Mouse (Mus musculus) monocyte, adult 2 months (primary cell): ENCODE measurements around the gene Ccdc14.
"Not testable (repeated sequence)": the region's sequence is repeated elsewhere in the genome, so short reads cannot be mapped to it uniquely, and the experiment has no call there.

Source experiments
- DNase-seq, 2 experiments: peaks; one replicate each; pipeline ENCODE4 v3.0.0; 2022; ENCODE audit warnings: low spot score in 2 of 2, low read depth in 1 of 2

Ccdc14 gene

GRCm38 (mm10) chr16:34706487-34706946 is 16.1 kb downstream of the Ccdc14 start:
- no peak for DNase-seq

DNA sequence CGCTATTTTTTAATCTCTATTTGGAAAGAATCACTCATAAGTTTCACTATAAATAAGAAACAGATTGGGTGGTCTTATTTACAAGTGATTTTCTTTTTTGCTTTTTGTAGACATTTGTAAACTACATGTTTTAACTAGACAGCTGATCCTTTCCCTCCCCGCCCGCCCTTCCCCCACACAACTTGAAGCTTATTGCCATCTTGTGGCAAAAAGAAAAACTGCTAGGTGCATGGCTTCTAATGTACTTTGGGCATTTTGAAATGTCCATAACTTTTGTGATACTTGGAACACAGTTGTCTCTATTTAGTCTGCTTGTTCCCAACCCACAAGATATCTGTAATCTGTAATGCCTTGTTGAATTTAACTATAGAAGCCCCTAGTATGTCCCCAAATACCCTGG is 21.1 kb downstream of the Ccdc14 start:
- DNase-seq: no peak

- DNase-seq: no peak
Observed at GRCm38 (mm10) chr16:34725156-34725555, 34.7 kb downstream of the Ccdc14 start.

GRCm38 (mm10) chr16:34728610-34729009 is 38.2 kb downstream of the Ccdc14 start:
- not testable (repeated sequence) for DNase-seq

GRCm38 (mm10) chr16:34729371-34729770 is 39.0 kb downstream of the Ccdc14 start:
- no peak for DNase-seq

DNA sequence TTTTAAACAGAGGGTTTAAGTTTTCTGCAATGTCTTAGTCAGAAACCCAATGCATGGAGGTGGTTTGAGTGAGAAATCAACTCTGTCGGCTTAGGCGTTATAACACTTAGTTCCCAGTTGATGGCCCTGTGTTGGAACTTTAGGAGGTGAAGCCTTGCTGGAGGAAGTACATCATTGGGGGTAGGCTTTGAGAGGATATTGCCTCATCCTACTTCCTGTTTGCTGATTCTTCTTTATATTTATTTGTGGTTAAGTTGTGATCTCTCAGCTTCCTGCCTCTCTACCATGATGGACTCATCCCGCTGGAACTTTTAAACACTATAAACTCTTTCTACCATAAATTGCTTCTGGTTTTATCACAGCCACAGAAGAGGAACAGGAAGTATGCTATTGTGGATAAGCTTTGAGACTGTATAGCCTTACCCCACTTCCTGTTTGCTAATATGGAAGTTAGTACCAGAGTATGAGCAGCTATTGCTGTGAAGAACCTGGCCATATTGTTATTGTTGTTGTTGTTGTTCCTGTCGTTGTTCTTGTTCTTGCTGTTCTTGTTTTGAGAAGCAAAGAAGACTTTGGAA is 48.3 kb downstream of the Ccdc14 start:
- no peak for DNase-seq

- DNase-seq: no peak
Observed at GRCm38 (mm10) chr16:34742930-34743329, 52.5 kb downstream of the Ccdc14 start.

- DNase-seq: no peak
Observed at GRCm38 (mm10) chr16:34745065-34745585, 54.7 kb downstream of the Ccdc14 start, which contains the start of gene Mylk. TSS of gene Mylk (plus strand) at chr16:34745210.

DNA sequence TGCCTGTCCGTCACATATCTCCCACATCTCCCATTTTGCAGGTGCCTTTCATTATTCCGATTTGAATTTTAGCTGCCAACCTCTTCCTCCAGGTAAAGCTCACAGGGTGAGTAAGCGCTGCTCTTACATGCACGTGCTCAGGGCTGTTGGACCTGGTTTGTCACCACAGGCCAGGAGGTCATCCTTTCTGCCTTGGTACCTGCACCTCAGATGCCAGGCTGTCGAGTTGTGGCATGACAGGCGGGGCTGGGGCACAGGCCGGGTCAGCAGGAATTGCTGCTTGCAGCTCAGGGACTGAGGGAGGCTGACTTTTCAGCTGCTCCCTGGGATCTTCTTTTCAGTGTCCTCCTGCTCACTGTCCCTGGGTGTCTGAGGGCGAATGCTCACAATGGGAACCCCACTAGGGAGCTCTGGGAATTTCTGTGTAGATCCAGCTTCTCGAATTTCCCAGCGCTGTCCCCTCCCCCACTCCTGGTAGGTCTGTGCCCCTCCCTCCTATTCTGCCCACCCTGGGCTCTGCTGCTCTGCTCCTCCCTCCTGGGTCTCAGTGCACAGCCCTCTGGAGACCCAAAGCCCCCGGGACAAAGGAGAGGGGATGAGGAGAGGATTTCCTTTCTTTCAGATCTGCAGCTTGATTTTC is 57.8 kb downstream of the Ccdc14 start:
- no peak for DNase-seq

- DNase-seq: no peak
Observed at GRCm38 (mm10) chr16:34749536-34749935, 59.1 kb downstream of the Ccdc14 start.

DNA sequence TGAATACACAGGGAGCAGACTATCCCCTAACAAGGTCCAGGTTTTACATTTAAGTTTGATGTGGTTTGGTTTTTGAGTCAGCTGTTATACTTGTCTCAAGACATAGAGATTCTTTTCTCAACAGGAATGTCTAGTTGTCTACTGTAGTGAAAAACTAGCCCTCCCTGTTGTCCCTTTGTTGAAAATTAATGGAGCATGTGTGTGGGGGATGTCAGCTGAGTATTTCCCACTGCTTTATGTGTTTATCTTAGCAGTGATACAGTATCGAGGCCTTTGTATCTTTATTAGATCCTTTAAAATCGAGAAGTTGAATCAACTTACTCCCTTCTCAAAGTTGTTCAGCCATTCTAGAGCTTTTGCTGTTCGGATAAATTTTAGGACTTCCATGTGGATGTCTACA is 61.6 kb downstream of the Ccdc14 start:
- no peak for DNase-seq

DNA sequence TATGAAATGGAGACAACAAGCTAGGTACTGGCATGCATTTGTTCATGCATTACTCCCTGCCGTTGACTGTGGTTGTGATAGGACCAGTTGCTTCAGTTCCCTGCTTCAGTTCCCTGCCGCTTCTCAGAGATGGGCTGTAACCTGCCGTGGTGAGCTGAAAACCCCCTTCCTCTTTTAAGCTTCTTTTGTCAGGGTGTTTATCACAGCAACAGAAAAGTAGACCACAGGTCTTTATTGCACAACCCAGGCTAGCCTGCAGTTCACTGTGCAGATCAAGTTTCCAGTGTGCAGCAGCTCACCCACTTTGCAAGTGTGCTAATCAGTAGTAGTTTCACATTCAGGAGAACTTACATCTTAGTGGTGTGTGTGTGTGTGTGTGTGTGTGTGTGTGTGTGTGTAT is 62.6 kb downstream of the Ccdc14 start:
- no peak for DNase-seq

DNA sequence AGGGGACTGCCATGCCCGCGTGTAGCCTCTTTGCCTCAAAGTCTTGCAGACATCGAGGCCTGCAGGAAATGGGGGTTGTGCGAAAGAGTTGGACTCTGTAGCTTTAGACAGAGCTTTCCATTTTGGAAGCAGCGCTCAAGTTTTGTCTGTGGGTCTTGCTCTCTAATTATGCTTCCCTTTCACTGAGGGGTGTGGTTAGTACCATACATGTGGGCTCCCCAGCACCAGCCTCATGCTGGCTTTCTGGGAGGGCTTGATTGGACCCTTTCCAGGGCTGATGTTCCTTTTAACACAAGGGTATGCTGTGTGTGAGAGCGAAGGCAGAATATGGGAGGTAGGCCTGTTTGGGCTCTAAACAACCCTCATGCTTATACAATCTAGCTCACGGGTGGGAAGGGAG is 66.6 kb downstream of the Ccdc14 start:
- no peak for DNase-seq

- no peak for DNase-seq
Observed at GRCm38 (mm10) chr16:34758205-34758604, 67.8 kb downstream of the Ccdc14 start.

- no peak for DNase-seq
Observed at GRCm38 (mm10) chr16:34763959-34764591, 73.7 kb downstream of the Ccdc14 start.

DNA sequence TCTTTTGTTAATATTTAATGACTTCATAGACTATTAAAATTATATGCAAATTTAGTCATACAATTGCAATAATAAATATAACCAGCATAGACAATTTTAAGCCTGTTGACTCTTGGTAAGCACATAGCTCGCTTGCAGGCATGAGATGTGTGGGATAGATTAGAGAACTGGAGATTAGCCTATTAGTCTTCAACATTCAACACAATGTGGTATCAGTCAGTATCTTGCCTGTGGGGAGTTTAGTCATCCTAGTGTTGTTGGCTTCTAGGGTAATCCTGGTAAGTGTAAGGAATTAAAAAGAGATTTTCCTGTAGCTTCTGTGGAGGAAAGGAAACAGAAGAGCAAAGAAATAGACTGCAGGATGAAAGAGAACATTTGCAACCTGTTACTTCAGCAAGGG is 75.2 kb downstream of the Ccdc14 start:
- DNase-seq: no peak

DNA sequence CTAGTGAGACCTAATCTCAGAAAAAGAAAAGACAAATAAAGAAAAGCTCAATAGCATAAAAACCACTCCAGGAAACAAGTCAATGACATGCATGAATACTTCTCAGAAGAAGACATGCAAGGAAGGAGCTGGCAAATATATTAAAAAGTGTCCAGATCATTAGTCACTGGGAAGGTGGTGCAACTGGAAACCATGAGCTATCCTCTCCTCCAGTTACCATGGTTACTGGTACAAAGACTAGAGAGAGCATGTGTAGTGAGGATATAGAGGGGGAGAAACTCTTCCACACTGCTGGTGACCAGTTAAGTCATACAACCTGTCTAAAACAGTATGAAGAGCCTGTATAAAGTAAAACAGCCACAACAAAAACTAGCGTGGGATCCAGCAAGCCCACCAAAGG is 75.8 kb downstream of the Ccdc14 start:
- DNase-seq: no peak

GRCm38 (mm10) chr16:34767443-34767842 is 77.0 kb downstream of the Ccdc14 start:
- DNase-seq: no peak

GRCm38 (mm10) chr16:34768436-34768835 is 78.0 kb downstream of the Ccdc14 start:
- DNase-seq: no peak

DNA sequence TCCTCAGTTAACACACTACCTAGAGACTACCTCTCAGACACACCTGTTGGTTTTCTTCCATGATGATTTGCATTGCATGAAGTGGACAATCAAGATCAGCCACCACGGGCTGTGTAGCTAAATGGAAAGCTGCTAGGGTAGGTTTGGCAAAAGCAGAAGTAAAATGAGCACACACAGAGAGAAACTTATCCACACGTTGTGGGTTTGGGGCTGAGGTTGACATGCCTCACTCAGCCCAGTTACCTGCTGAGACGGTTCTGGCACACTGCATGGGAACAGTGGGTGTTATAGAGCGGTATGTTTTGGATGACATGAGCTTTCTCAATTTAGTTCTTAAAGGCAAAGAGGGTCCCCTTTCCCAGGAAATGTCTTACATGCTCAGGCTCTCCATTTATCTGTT is 79.7 kb downstream of the Ccdc14 start:
- no peak for DNase-seq

DNA sequence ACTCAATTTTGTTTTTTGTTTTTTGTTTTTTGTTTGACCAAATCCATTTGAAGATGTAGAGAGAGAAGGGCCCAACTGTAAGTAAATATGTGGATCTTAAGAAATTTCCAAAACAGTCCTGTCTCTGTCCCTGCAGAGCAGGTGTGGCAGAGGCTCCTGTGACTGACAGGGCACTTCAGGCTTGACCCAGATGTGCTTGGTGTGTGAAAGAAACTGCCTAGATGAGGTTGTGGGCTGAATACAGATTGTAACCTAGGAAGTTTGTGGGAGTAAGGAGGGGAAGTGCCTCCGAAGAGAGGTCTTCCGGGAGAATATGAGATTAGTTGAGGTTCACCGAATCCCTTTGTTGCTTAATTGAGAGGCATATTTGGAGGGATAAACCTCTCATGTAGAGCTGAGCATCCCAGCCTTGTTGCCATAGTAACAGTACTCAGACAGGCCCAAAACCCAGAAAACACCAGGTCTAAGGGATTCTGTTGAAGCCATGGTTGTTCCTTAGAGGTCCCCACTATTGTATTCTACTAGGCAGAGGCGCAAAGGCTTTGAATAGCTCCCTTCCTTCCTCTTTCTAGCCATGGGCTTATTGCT is 82.1 kb downstream of the Ccdc14 start:
- no peak for DNase-seq
